Mouse (Mus musculus): ENCODE data around the gene Usp24. TPM values are rescaled to one million over a fixed set of nuclear protein-coding genes. Genes with fewer than 3 reads are reported as not detected.

Gene Usp24
- total and polyA plus RNA-seq, 3 experiments, result 13.0 to 25.7 (median 13.9) TPM

GRCm38 (mm10) chr4:106322846-106323245 lies 6.8 kb downstream of the Usp24 start:
- in situ Hi-C loops (cut with MboI; ENCODE audit: low pct_ligation_motif_present, low pct_unique_long_range_greater_than_20kb, low sequenced_read_pairs) (no loop called here), dilution Hi-C loops (cut with MboI; ENCODE audit: extremely low pct_ligation_motif_present, extremely low pct_unique_long_range_greater_than_20kb, low sequenced_read_pairs) (no loop called here)
- no peak overlapping the region for H3K9ac ChIP-seq (ENCODE audit: insufficient read depth, low read depth)
- H3K79me2 ChIP-seq (replicated peaks; ENCODE audit: control insufficient read depth, extremely low read depth, insufficient read depth, poor library complexity, severe bottlenecking), result peaks cover 21% of the 10 kb centered on the region
- H3K4me1 ChIP-seq (ENCODE audit: control insufficient read depth in 1 of 2, insufficient read depth in 2 of 2), result peaks cover 2 to 49% of the 10 kb centered on the region in 2 experiments; a peak in 3 of 4 replicates
- TF ChIP-seq BHLHE40 (IDR thresholded peaks at IDR 0.05; ENCODE audit: low read depth, low read length), result no peak
- no peak for TF ChIP-seq ZC3H11A (IDR thresholded peaks at IDR 0.05; ENCODE audit: low read depth, low read length)
- no peak for TF ChIP-seq POLR2AphosphoS2 (IDR thresholded peaks at IDR 0.05; ENCODE audit: low read depth, low read length)
- TF ChIP-seq TCF12 (IDR thresholded peaks at IDR 0.05; ENCODE audit: low read depth, low read length), result no peak
- TF ChIP-seq ETS1 (conservative IDR thresholded peaks at IDR 0.05; ENCODE audit: low read depth, low read length), result no peak
- no peak for TF ChIP-seq UBTF (IDR thresholded peaks at IDR 0.05; ENCODE audit: low read depth, low read length)
- no peak for TF ChIP-seq ZNF384 (IDR thresholded peaks at IDR 0.05; ENCODE audit: low read depth, low read length)
- TF ChIP-seq SIN3A (IDR thresholded peaks at IDR 0.05; ENCODE audit: low read length), result no peak
- no peak for TF ChIP-seq RAD21 (IDR thresholded peaks at IDR 0.05; ENCODE audit: low read depth, low read length)
- no peak for TF ChIP-seq MAFK (IDR thresholded peaks at IDR 0.05; ENCODE audit: insufficient replicate concordance, low read length)
- no peak for TF ChIP-seq EP300 (IDR thresholded peaks at IDR 0.05; ENCODE audit: low read length)
- TF ChIP-seq ZKSCAN1 (IDR thresholded peaks at IDR 0.05; ENCODE audit: borderline replicate concordance, low read depth, low read length), result no peak
- no peak for TF ChIP-seq MAZ (IDR thresholded peaks at IDR 0.05; ENCODE audit: low read depth, low read length)
- no peak for TF ChIP-seq GABPA (IDR thresholded peaks at IDR 0.05; ENCODE audit: insufficient replicate concordance, low read depth, low read length)
- TF ChIP-seq SMC3 (IDR thresholded peaks at IDR 0.05; ENCODE audit: low read depth, low read length), result no peak
- peaks cover 0 to 32% of the 10 kb centered on the region in 2 experiments for H3K36me3 ChIP-seq (replicated peaks in 1 of 2; ENCODE audit: control insufficient read depth in 1 of 2, insufficient read depth in 1 of 2, low read length in 1 of 2)
- H3K27ac ChIP-seq (ENCODE audit: insufficient read depth, low read depth), result no peak overlapping the region
- H3K4me2 ChIP-seq (ENCODE audit: insufficient read depth, low read depth, poor library complexity, severe bottlenecking), result no peak overlapping the region
- no peak overlapping the region for H3K4me3 ChIP-seq (replicated peaks in 1 of 3; ENCODE audit: low read depth in 2 of 3, low read length in 2 of 3, poor library complexity in 1 of 3)
- H3K27me3 ChIP-seq (replicated peaks), result no peaks in the 10 kb centered on the region
- H3K9me3 ChIP-seq (replicated peaks; ENCODE audit: low read length), result no peaks in the 10 kb centered on the region
- DNase-seq (ENCODE audit: extremely low read depth), result no peak

DNA sequence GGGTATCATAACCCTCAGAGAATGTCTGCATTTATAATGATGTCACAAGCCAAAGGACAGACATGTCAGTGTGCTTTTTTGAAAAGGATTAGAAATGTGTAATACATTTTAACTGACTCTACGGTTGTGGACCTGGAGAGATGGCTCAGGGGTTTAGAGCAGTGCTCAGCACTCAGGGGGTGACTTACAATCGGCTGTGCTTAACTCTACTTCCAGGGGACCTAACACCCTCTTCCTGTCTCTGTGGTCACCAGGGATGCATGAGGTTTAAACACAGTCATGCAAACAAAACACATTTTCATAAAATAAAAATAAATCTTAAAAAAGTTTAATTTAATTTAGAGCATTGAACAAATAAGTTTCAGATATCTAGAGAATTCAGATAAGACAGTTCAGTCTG lies 7.3 kb downstream of the Usp24 start:
- in situ Hi-C loops (cut with MboI; ENCODE audit: low pct_ligation_motif_present, low pct_unique_long_range_greater_than_20kb, low sequenced_read_pairs) (no loop called here), dilution Hi-C loops (cut with MboI; ENCODE audit: extremely low pct_ligation_motif_present, extremely low pct_unique_long_range_greater_than_20kb, low sequenced_read_pairs) (no loop called here)
- Histone ChIP-seq H3K4me2 (ENCODE audit: insufficient read depth, low read depth, poor library complexity, severe bottlenecking) (no peak overlapping the region), H3K9me3 (replicated peaks; ENCODE audit: low read length) (no peaks in the 10 kb centered on the region), H3K4me1 (ENCODE audit: control insufficient read depth in 1 of 2, insufficient read depth in 2 of 2) (peaks cover 2 to 44% of the 10 kb centered on the region in 2 experiments; a peak in 3 of 4 replicates), H3K36me3 (replicated peaks in 1 of 2; ENCODE audit: control insufficient read depth in 1 of 2, insufficient read depth in 1 of 2, low read length in 1 of 2) (peaks cover 0 to 32% of the 10 kb centered on the region in 2 experiments), H3K79me2 (replicated peaks; ENCODE audit: control insufficient read depth, extremely low read depth, insufficient read depth, poor library complexity, severe bottlenecking) (peaks cover 21% of the 10 kb centered on the region), H3K27ac (ENCODE audit: insufficient read depth, low read depth) (no peak overlapping the region), H3K27me3 (replicated peaks) (no peaks in the 10 kb centered on the region), H3K9ac (ENCODE audit: insufficient read depth, low read depth) (no peak overlapping the region), H3K4me3 (replicated peaks in 1 of 3; ENCODE audit: low read depth in 2 of 3, low read length in 2 of 3, poor library complexity in 1 of 3) (no peak overlapping the region)
- no peak for DNase-seq (ENCODE audit: extremely low read depth)
- TF ChIP-seq MAZ (IDR thresholded peaks at IDR 0.05; ENCODE audit: low read depth, low read length) (no peak), RCOR1 (conservative IDR thresholded peaks at IDR 0.05; ENCODE audit: low read depth, low read length) (no peak), KAT2A (IDR thresholded peaks at IDR 0.05; ENCODE audit: insufficient replicate concordance, low read length) (no peak), UBTF (IDR thresholded peaks at IDR 0.05; ENCODE audit: low read depth, low read length) (no peak), ZC3H11A (IDR thresholded peaks at IDR 0.05; ENCODE audit: low read depth, low read length) (no peak), MAX (IDR thresholded peaks at IDR 0.05; ENCODE audit: low read length) (no peak), CHD2 (IDR thresholded peaks at IDR 0.05; ENCODE audit: low read length) (no peak), CTCF (conservative IDR thresholded peaks at IDR 0.05 in 1 of 2, IDR thresholded peaks at IDR 0.05 in 1 of 2; ENCODE audit: low read depth in 2 of 2, low read length in 2 of 2) (no peak), ETS1 (conservative IDR thresholded peaks at IDR 0.05; ENCODE audit: low read depth, low read length) (no peak), ZNF384 (IDR thresholded peaks at IDR 0.05; ENCODE audit: low read depth, low read length) (no peak), POLR2AphosphoS2 (IDR thresholded peaks at IDR 0.05; ENCODE audit: low read depth, low read length) (no peak), MYC (IDR thresholded peaks at IDR 0.05; ENCODE audit: low read depth, low read length) (no peak), EP300 (IDR thresholded peaks at IDR 0.05; ENCODE audit: low read length) (no peak), USF2 (conservative IDR thresholded peaks at IDR 0.05; ENCODE audit: low read depth, low read length) (no peak), E2F4 (IDR thresholded peaks at IDR 0.05; ENCODE audit: insufficient replicate concordance, low read depth, low read length) (no peak), TCF12 (IDR thresholded peaks at IDR 0.05; ENCODE audit: low read depth, low read length) (no peak), USF1 (IDR thresholded peaks at IDR 0.05; ENCODE audit: low read depth, low read length) (no peak), NRF1 (IDR thresholded peaks at IDR 0.05; ENCODE audit: low read depth, low read length) (no peak)
